Mouse (Mus musculus) bone marrow macrophage, adult 2 months (primary cell): ENCODE data around the gene Trappc12. TPM values are rescaled to one million over a fixed set of nuclear protein-coding genes. Genes with fewer than 3 reads are reported as not detected.
A peak's percentile ranks its signal among the peaks of the same experiment; 100 is the strongest.

Experiments used
- H3K27ac ChIP-seq: 2 replicates; pipeline ENCODE4 v1.5.1; 2012; ENCODE audit warnings: low read depth, low read length; ENCODE audit not compliant: insufficient read depth
- H3K4me1 ChIP-seq: 2 replicates; pipeline ENCODE4 v1.6.1; 2012; ENCODE audit warnings: low read length; ENCODE audit not compliant: control insufficient read depth, insufficient read depth
- H3K4me3 ChIP-seq: 2 replicates; pipeline ENCODE4 v1.5.1; 2012; ENCODE audit warnings: mild to moderate bottlenecking, low read length, moderate library complexity; ENCODE audit not compliant: insufficient read depth
- CTCF ChIP-seq: IDR thresholded peaks from 2 replicates; pipeline ENCODE4 v1.5.1; 2012; ENCODE audit warnings: low read depth, mild to moderate bottlenecking, low read length, moderate library complexity
- POLR2A ChIP-seq: IDR thresholded peaks from 2 replicates; pipeline ENCODE4 v1.6.1; 2012; ENCODE audit warnings: mild to moderate bottlenecking, low read depth, low read length, borderline replicate concordance
- polyA plus RNA-seq: library from polyadenylated mRNA; stranded (reverse); fragments of >200 nt; gene quantifications from 2 replicates; pipeline ENCODE4 v1.2.4, GENCODE M21; 2012; ENCODE audit not compliant: missing spikeins, insufficient read depth, insufficient read length

Trappc12 gene
- polyA plus RNA-seq, 1 experiment = 24.1 TPM

- no peak for TF ChIP-seq CTCF
- Histone ChIP-seq H3K27ac (no peak overlapping the region), H3K4me1 (0 out of 2 replicates have a peak, but pooled peaks cover 2% of the 10 kb centered on the region), H3K4me3 (no peak overlapping the region)
Observed at GRCm38 (mm10) chr12:28708154-28708553, 42.1 kb downstream of the Trappc12 start.

DNA sequence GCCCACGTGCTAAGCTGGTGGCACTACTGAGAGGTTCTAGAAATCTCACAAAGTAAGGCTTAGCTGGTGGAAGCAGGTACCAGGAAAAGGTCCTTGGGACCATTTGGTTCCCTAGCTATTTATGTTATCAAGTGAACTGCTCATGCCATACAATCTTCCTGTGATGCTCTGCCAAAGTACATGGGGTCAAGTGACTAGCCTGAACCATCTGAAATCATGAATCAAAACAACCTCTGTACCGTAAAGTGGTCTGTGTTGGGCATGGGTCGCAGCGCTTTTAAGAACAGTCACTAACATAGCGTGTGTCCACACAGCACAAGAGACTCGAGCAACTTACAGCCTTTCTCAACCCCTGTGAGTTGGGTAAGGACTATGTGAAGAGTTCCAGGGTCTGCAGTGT lies 45.1 kb downstream of the Trappc12 start:
- TF ChIP-seq POLR2A (no peak), CTCF (no peak)
- Histone ChIP-seq H3K4me3 (no peak overlapping the region), H3K27ac (no peak overlapping the region), H3K4me1 (no peaks in the 10 kb centered on the region)

GRCm38 (mm10) chr12:28704381-28704780 lies 45.9 kb downstream of the Trappc12 start:
- H3K27ac ChIP-seq = no peak overlapping the region
- TF ChIP-seq CTCF = no peak
- no peak for TF ChIP-seq POLR2A
- no peaks in the 10 kb centered on the region for H3K4me1 ChIP-seq
- H3K4me3 ChIP-seq = no peak overlapping the region

DNA sequence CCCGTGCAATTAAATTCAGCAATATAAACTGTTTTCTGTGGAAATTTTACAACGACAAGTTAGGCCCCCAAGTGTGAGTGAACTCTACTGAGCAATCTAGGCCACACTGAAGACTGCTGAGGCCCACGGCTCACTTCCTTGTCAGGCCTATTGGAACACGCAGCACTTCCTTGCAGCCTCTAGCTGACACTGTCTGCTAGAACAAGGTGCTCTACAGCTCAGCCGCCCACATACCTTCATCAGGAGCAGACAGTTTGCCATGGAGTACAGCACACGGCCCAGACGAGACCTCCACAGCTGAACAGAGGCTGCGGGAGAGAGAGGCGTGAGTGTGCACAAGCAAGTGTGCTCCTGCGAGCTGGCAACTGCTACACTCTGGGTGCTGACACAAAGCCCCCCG lies 49.0 kb downstream of the Trappc12 start:
- no peak overlapping the region for H3K4me3 ChIP-seq
- no peaks in the 10 kb centered on the region for H3K4me1 ChIP-seq
- no peak for TF ChIP-seq CTCF
- TF ChIP-seq POLR2A = no peak
- no peak overlapping the region for H3K27ac ChIP-seq

DNA sequence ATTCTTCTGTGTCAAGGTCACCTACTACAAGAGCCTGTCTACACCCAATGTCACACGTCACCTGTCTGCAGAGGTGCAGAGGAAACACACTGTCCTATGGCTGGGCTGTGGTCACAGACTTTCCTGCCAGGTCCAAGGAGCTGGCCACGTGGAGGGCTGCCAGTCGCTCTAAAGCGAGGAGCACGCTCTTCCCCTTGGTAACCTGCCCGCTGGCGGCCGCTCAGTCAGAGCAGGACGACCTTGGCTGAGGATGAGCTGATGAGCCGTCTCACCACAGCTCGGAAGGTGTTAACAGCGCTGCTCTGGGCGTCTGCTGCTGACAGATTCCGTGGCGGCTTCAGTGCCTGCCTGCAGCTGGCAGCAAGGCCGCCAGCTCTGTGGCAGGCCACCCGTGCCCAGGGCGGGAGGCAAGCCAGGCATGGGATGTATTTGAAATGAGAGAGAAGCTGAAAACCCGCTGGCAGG lies 49.7 kb downstream of the Trappc12 start:
- H3K27ac ChIP-seq = no peak overlapping the region
- TF ChIP-seq CTCF (no peak), POLR2A (no peak)
- no peaks in the 10 kb centered on the region for H3K4me1 ChIP-seq
- H3K4me3 ChIP-seq = no peak overlapping the region

DNA sequence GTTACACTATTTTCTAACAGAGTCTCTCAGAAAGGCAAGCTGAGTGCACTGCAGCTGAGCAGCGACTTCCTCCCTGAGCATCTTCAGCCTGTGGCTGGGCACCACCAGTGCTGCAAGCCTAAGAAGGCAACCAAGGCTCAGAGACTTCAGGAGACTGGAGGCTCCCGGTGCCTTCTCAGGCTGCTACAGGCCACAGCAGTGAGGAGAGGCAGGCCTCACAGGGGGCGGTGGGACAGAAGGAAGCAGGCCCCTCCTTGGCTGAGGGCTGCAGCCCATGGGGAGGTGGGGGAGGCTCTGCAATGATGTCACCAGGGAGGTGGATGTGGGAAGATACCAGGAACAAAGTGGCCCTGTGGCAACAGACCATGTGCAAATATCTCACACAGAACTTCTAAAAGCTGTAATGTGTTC lies 50.2 kb downstream of the Trappc12 start:
- TF ChIP-seq CTCF (no peak), POLR2A (no peak)
- Histone ChIP-seq H3K4me1 (no peaks in the 10 kb centered on the region), H3K27ac (no peak overlapping the region), H3K4me3 (no peak overlapping the region)

- Histone ChIP-seq H3K4me1 (no peaks in the 10 kb centered on the region), H3K4me3 (no peak overlapping the region), H3K27ac (no peak overlapping the region)
- TF ChIP-seq POLR2A = no peak
- peak; percentile 84 for TF ChIP-seq CTCF
Observed at GRCm38 (mm10) chr12:28699656-28700055, 50.6 kb downstream of the Trappc12 start.

DNA sequence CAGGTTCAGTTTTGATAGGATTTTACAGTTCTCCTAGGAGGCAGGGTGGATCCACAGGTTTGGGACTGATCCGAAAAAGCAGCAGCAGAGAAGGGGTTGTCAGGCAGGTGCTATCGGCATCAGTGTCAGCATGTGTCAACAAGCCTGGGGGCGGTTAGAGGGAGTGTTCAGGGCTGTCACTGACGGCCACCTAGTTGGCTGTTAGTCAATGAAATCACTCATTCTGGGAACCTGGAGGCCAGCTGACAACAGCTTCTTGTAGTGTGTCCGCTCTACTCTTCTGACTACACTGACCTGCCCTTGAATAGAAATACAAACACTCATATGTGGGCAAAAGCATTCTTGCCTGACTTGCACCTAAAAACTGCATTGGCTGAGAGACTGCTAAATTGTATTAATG lies 51.2 kb downstream of the Trappc12 start:
- no peak overlapping the region for H3K27ac ChIP-seq
- H3K4me3 ChIP-seq = no peak overlapping the region
- H3K4me1 ChIP-seq = no peaks in the 10 kb centered on the region
- TF ChIP-seq CTCF = no peak
- TF ChIP-seq POLR2A = no peak

GRCm38 (mm10) chr12:28697821-28698595 lies 52.3 kb downstream of the Trappc12 start:
- no peak for TF ChIP-seq POLR2A
- no peak for TF ChIP-seq CTCF
- Histone ChIP-seq H3K4me3 (no peak overlapping the region), H3K27ac (no peak overlapping the region), H3K4me1 (no peaks in the 10 kb centered on the region)

DNA sequence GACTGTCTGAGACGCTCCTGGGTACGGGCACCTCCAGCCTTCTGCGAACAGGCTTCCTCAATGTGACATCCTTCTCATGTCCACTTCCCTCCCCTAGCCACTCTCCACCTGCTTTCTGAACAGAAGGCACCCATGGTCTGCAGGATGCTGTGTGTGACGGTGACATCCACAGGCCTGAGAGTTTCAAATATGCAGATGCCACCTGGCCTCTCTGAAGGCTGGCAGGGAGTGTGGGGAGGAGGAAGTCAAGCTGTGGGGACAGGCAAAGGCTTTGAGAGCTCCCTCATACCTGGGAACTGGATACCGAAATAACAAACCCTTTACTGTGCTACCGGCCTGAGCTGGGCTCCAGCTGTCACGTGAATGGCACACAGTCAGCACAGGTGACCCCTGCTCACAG lies 55.5 kb downstream of the Trappc12 start:
- no peak overlapping the region for H3K27ac ChIP-seq
- TF ChIP-seq POLR2A = no peak
- TF ChIP-seq CTCF = no peak
- no peaks in the 10 kb centered on the region for H3K4me1 ChIP-seq
- no peak overlapping the region for H3K4me3 ChIP-seq
